Mouse (Mus musculus) testis, postnatal 14 days (tissue): ENCODE results near the gene Ren1.

ENCODE experiments used
- DNase-seq: peaks from one replicate; pipeline ENCODE4 v3.0.0; 2021; ENCODE audit warnings: low spot score

Gene Ren1

DNA sequence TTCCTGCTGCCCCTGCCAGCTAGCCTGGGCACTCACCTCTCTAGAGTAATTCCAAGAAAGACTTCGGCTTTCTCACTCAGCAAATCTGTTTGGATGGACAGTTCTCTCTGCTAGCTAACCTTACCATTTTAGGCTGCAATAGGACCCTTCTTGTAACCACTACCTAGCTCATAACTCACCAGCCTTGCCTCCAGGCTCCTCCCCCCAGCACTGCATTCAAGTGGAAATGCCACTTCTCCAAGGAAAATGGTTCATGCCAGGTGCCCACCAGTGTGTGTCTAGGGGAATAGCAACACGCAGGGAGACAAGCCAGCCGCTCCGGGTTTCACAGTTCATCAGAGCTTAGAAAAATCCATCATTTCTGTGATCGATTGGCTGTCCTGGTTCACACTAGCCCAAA is 27.2 kb downstream of the Ren1 start:
- no peak for DNase-seq

DNA sequence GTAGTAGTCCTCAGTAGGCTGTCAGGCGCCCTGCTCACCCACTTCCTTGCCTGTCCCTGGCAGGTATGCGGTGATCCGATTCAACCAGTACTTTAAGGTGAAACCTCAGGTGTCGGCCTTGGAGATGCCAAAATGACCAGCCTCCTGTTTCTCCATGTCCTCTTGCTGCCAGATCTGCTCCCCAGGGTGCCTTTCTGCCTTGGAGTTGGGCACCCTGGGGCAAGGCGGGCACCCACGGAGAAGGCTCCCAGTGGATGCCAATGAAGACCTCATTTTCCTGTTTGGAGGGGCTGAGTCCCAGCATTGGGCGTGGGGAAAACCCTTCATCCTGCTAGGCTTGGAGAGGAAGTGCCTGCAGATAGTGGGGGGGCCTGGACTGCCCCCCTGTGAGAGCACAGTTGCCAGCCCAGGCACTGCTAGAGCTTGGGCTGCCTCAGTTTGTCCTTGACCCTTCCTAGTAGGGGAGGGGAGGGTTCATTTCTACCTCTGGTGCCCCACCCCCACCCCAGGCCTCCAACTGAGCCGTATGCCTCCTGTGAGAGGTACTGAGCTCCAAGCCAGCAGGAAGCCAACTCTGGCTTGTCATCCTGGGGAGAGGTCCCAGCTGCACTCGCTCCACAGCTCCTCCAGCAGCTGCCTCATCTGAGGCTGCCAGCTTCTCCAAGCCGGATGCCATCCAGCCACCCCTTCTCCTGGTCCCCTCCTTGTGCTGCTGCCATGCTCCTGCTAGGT is 29.1 kb downstream of the Ren1 start:
- no peak for DNase-seq

GRCm38 (mm10) chr1:133379986-133380320 is 29.6 kb downstream of the Ren1 start:
- DNase-seq, result no peak

GRCm38 (mm10) chr1:133380347-133381065 is 30.2 kb downstream of the Ren1 start:
- peak; percentile 66 for DNase-seq

GRCm38 (mm10) chr1:133382008-133382407 is 31.7 kb downstream of the Ren1 start:
- no peak for DNase-seq

- no peak for DNase-seq
These were observed 32.3 kb downstream of the Ren1 start for GRCm38 (mm10) chr1:133382552-133383155.

DNA sequence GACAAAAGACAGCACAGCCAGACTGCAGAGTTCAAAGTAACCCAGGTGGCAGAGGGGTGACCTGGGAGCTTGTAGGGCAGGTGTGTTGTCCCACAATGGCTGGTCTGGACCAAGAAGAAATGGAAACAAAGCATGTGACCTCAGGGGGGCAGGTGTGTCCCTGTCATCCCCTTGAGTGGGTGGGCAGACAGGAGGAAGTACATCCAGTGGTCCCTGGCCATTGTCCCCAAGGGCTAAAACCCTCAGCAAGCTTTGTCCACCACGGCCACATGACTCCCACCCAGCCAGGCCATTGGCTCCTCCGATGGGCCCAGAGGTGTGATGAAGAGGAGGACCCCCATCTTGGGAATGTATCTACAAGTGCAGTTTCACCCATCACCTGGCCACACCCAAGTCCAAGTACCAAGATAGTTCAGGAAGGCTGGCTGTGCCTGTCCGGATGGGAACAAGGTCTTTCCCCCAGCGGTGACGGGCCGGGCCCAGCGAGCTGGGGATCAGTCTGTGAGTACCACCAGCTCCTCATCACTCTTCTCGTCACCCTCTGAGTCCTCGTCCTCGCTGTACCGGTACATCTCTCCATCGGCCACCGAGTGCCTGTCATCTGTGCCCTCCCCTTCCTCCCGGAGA is 33.0 kb downstream of the Ren1 start:
- DNase-seq, result no peak

DNA sequence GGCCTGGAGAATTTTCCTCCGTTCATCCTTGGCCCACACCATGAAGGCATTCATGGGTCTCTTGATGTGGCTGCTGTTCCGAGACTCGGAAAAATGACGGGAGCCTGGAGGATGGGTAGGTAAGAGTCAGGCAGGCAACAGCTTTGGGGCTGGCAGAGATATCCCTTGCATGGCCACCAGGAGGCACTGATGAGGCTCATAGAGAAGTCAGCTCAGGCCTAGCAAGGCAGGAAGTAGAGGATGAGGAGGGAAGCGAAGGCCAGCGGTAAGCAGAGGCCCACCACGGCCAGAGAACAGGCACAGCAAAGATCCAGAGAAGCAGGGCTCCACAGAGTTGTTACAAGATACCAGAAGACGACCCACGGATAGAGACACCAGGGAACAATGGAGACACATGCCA is 35.2 kb downstream of the Ren1 start:
- no peak for DNase-seq

DNA sequence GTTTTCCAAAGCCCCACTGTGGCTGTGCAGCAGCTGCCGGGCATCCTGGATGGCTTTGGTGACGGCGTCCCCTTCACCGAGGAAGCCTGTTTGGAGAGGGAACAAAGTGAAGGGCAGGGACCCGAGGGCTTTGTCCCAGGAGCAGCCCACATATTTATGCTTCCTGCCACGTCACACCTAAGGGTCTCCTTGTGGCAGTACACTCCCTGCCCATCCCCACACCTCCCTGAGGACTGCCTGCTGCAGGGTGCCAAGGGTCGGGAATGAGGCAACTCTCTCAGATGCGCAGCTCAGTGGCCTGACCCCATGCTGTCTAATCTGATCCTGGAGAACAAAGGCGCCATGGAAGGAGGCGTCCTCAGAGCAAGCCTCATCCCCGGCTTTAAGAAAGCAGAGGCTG is 35.9 kb downstream of the Ren1 start:
- no peak for DNase-seq

- DNase-seq, result no peak
These were observed 37.4 kb downstream of the Ren1 start for GRCm38 (mm10) chr1:133387539-133388268.

DNA sequence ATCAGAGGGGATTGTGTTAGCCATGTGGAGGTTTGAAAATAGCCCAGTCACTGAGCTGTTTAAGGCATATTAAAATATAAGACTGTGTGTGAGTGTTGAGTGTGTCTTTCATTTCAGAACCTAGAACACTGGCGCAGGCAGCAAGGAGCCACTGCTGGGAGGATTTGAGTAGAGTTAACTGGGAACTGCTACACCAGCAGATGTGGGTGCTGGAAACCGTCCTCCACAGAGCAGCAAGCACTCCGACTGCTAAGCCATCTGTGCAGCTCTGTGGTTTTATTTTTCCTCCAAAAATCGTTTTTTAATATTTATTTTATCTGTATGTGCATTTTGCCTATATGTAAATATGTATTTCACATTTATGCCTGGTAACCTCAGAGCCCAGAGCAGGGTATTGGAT is 44.4 kb downstream of the Ren1 start:
- DNase-seq, result no peak

DNA sequence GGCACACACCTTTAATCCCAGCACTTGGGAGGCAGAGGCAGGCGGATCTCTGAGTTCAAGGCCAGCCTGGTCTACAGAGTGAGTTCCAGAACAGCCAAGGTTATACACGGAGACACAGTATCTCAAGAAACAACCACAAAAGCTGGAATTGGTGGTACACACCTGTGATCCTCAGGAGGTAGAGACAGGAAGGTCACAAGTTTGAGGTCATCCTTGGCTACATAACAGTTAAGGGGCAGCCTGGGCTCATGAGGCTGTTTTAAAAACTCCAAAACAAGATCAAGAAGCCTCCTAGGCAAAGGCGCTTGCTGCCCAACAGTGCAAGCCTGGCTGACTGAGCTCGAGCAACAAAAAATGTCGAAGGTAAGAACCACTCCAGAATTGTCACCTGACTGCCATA is 46.4 kb downstream of the Ren1 start:
- no peak for DNase-seq

GRCm38 (mm10) chr1:133397094-133397482 is 46.8 kb downstream of the Ren1 start:
- no peak for DNase-seq

DNA sequence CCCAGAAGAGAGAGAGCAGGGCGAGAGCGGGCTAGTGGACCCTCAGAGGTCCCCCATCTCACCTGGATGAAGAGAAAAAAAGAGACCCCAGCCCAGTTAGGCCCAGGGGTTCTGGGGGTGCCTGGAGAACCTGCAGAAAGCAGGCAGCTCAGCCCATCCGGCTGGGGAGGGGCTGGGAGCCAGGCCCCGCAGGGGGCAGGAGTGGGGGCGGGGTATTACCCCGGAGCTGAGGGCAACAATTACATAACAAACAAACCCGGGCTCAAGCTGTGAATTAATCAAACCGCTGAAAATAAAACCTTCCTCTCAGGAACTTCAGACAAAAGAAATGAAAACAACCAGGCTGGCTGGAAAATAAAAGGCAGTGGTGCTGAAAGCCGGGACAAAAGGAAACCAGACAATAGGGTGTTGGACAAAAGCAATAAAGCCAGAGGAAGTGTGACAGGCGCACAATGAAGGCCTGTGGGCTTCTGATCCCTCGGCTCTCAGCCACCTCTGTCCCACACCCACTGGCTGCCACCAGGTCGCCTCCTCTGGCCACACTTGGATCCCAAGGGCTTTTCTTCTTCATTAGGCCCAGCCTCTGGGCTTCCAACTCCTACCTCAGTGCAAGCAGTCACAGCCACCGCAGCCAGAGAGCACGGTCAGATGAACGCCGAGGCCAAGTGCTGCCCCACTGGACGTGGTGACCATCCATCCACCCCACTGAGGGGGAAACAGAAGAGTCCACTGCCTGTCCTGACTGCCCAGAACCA is 47.4 kb downstream of the Ren1 start:
- no peak for DNase-seq

DNA sequence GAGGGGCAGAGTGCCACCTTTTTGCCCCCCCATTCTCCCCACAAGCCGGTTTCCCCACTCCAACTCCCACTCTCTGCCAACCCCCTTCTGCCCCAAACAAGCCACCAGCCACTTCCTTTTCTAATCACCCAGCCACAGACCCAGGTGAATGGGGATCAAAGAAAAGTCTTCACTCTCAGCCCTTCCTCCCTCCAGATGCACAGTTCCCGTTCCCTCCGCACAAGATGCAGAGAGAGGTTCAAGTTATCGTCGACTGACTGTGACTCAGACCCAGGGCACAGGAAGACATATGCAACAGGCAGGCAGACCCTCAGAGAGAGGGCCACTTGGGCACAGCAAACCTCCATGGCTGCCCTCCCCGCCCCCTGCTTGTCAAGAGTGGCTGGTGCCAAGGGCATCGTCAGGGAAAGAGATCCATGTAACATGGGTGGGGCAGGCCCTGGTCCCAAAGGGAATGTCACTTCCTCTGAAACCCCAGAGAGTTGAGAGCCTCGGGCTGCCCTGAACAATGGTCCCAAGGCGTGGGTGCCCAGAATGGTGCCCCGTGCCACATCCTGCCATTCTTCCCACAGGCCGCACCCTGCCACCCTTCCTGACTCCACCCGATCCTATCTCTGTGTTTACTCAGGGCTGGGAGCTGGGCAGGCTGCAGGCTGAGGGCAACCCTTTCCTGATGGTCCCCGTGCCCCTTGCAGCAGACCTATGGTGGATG is 49.9 kb downstream of the Ren1 start:
- DNase-seq, result no peak

GRCm38 (mm10) chr1:133404005-133404404 is 53.7 kb downstream of the Ren1 start:
- no peak for DNase-seq

GRCm38 (mm10) chr1:133406614-133407013 is 56.3 kb downstream of the Ren1 start:
- DNase-seq, result no peak

- no peak for DNase-seq
These were observed 57.1 kb downstream of the Ren1 start for GRCm38 (mm10) chr1:133407436-133407835.

- no peak for DNase-seq
These were observed 58.0 kb downstream of the Ren1 start for GRCm38 (mm10) chr1:133408321-133408720.

DNA sequence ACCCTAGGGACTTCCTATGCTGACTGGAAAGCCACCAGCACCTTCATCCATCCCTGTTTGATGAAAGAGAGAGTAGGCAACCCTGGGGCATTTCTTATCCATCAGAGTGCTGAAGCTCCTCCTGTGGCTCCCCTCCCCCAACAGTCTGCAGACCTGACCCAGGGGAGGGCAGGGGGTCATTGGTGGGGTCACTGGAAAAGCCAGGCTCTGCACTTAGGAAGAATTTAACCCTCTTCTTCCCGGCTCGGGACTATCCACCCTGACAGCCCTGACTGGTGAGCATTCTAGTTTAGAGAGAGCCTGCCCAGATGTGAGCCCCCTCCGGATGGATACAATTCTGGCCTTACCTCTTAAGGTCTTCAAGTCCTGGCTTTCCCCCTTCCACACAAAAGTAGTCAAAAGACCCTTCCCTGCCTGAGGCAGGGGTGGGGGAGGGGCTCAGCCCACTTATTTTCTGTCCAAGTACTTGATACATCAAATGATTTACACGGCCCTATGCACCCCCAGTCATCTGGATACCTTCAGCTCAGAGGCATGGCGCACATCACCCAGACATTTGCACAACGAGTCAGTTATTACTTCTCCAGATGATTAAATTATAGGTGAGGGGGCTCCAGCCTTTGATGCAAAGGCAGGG is 58.7 kb downstream of the Ren1 start:
- DNase-seq, result no peak
